Comparison of ENCODE assay signal across 1 mouse cellular context in genomic region chr1:82316111-82316745, GRCm38 (mm10).
A peak's percentile ranks its signal among the peaks of the same experiment; 100 is the strongest.
TF ChIP-seq lines count a peak whose summit lies in the region.

Gene Rhbdd1, plus strand, starts transcription at chr1:82316452.

TF ChIP-seq in CH12.LX, 34 proteins besides CTCF, POLR2A, EP300 and RAD21 (continued from another document):
- TF ChIP-seq MAZ (IDR thresholded peaks at IDR 0.05; ENCODE audit: low read depth, low read length): no peak
- no peak for TF ChIP-seq ZC3H11A (IDR thresholded peaks at IDR 0.05; ENCODE audit: low read depth, low read length)
- no peak for TF ChIP-seq MEF2A (IDR thresholded peaks at IDR 0.05; ENCODE audit: borderline replicate concordance, low read depth, low read length)
- TF ChIP-seq CHD2 (IDR thresholded peaks at IDR 0.05; ENCODE audit: low read length): no peak
- TF ChIP-seq ELF1 (IDR thresholded peaks at IDR 0.05; ENCODE audit: low read depth, low read length): peak; percentile 87
- TF ChIP-seq RCOR1 (conservative IDR thresholded peaks at IDR 0.05; ENCODE audit: low read depth, low read length): no peak
- TF ChIP-seq ZMIZ1 (IDR thresholded peaks at IDR 0.05; ENCODE audit: low read depth, low read length): peak; percentile 89
- no peak for TF ChIP-seq CHD1 (IDR thresholded peaks at IDR 0.05; ENCODE audit: low read depth, low read length)
- TF ChIP-seq IRF4 (IDR thresholded peaks at IDR 0.05; ENCODE audit: low read depth, low read length): no peak; the same call in 1 of the 2 replicates
TF ChIP-seq in CH12.LX: peak in this region for 13.
